Mouse (Mus musculus) thymus, adult 2 months (tissue): Measurements from ENCODE around the gene Tmem216. TPM values are rescaled to one million over a fixed set of nuclear protein-coding genes. Genes with fewer than 3 reads are reported as not detected.
"Not testable (repeated sequence)": the region's sequence is repeated elsewhere in the genome, so short reads cannot be mapped to it uniquely, and the experiment has no call there.

Source experiments
- DNase-seq: peaks from one replicate; pipeline ENCODE4 v3.0.0; 2021
- H3K27ac ChIP-seq: fragments of 200-500 bp; 2 replicates; pipeline ENCODE4 v1.5.1; 2012; ENCODE audit warnings: low read length, control low read depth; ENCODE audit not compliant: control insufficient read depth, insufficient read depth
- H3K27me3 ChIP-seq: fragments of 200-500 bp; 2 replicates; pipeline ENCODE4 v1.6.1; 2012; ENCODE audit warnings: mild to moderate bottlenecking, low read length, moderate library complexity, mixed read lengths; ENCODE audit not compliant: control insufficient read depth, insufficient read depth
- H3K36me3 ChIP-seq: fragments of 200-500 bp; 2 replicates; pipeline ENCODE4 v1.6.1; 2012; ENCODE audit warnings: mild to moderate bottlenecking, low read length, moderate library complexity; ENCODE audit not compliant: control insufficient read depth, insufficient read depth
- H3K4me1 ChIP-seq: fragments of 200-500 bp; replicated peaks from 2 replicates; pipeline ENCODE4 v1.6.1; 2012; ENCODE audit warnings: low read length; ENCODE audit not compliant: control insufficient read depth, insufficient read depth
- H3K4me3 ChIP-seq: fragments of 200-500 bp; 2 replicates; pipeline ENCODE4 v1.5.1; 2012; ENCODE audit warnings: mild to moderate bottlenecking, low read length, control low read depth, moderate library complexity; ENCODE audit not compliant: control insufficient read depth, insufficient read depth
- CTCF ChIP-seq: fragments of 200-500 bp; IDR thresholded peaks from 2 replicates; pipeline ENCODE4 v1.5.1; 2012; ENCODE audit warnings: mild to moderate bottlenecking, control low read depth, low read length, moderate library complexity, borderline replicate concordance; ENCODE audit not compliant: control insufficient read depth, poor library complexity, insufficient read depth; ENCODE audit errors: extremely low read depth
- POLR2A ChIP-seq: fragments of 200-500 bp; IDR thresholded peaks from 2 replicates; pipeline ENCODE4 v1.6.1; 2012; ENCODE audit warnings: mild to moderate bottlenecking, low read length, control low read depth, moderate library complexity; ENCODE audit not compliant: control insufficient read depth, poor library complexity, insufficient read depth; ENCODE audit errors: extremely low read depth
- WGBS: fragments of 180-500 bp; shearing (Covaris S2); methylation state at CpG from one replicate; pipeline ENCODE4 v1.1.7; 2018; 5-methylcytosine and 5-hydroxymethylcytosine counted together
- polyA plus RNA-seq: library from polyadenylated mRNA; depleted of rRNA; stranded (reverse); fragments of >200 nt; gene quantifications from 2 replicates; pipeline ENCODE4 v1.2.3, GENCODE M21; 2012

The Tmem216 gene
- polyA plus RNA-seq, 1 experiment: 22.2 TPM

DNA sequence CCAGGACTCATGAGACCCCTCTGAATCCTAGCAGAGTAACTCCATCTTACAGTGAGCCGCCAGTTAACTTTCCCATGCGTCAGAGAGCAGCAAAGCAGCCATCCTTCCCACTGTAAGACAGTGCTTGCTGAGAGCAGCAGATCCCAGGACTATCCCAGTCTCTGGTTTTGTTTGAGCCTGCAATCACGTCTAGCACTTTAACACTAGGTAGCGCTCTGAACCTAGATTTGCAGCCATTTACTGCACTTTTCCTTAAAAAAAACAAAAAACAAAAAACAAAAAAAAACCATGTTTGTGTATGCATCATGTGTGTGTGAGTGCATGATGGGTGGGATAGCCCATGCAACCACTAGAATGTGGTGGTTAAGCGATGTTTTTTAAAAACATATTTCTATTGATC, 4.1 kb upstream of the Tmem216 start:
- DNase-seq: no peak
- H3K36me3 ChIP-seq: no peaks in the 10 kb centered on the region
- no peak for TF ChIP-seq POLR2A
- no peak for TF ChIP-seq CTCF
- H3K4me1 ChIP-seq: peaks cover 6% of the 10 kb centered on the region
- H3K27me3 ChIP-seq: no peaks in the 10 kb centered on the region
- no peak overlapping the region for H3K27ac ChIP-seq
- WGBS: 70% methylated on average over 5 of the region's 5 CpGs
- H3K4me3 ChIP-seq: no peak overlapping the region

DNA sequence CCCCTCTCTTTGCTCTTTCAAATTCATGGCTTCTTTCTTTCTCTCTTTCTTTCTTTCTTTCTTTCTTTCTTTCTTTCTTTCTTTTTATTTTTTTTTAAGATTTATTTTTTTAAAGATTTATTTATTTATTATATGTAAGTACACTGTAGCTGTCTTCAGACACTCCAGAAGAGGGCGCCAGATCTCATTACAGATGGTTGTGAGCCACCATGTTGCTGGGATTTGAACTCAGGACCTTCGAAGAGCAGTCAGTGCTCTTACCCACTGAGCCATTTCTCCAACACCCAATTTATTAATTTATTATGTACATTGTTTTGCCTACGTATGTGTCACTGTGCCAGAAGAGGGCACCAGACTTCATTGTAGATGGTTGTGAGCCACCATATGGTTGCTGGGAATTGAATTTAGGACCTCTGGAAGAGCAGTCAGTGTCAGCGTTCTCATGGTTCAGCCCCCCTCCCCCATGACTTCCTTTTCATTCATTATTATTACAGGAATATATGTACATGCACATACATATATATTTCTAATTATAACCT, 1.9 kb upstream of the Tmem216 start:
- H3K4me1 ChIP-seq, H3K36me3 ChIP-seq, H3K4me3 ChIP-seq, H3K27ac ChIP-seq, H3K27me3 ChIP-seq, DNase-seq: not testable (repeated sequence)
- 82% methylated on average over 4 of the region's 4 CpGs for WGBS

DNA sequence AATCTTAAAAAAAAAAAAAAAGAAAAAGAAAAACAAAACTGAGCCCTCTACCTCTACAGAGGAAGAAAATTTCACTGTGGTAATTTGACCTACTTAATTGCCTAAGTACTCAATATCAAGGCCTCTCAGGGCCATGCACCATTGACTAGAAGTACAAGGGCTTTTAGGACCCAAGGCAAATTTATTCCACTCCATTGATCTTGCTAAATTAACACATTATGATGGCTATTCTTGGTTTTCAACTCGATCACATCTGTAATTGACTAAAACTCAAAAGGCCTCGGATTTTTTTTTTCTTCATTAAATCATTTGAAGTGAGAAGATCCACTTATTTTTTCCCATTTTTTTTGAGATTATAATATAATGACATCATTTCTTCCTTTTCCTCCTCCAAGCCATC, 1.4 kb upstream of the Tmem216 start:
- Histone ChIP-seq H3K4me3 (no peak overlapping the region), H3K27ac (no peak overlapping the region), H3K36me3 (no peaks in the 10 kb centered on the region), H3K4me1 (peaks cover 6% of the 10 kb centered on the region), H3K27me3 (no peaks in the 10 kb centered on the region)
- 94% methylated on average over 2 of the region's 2 CpGs for WGBS
- TF ChIP-seq CTCF (no peak), POLR2A (no peak)
- no peak for DNase-seq

DNA sequence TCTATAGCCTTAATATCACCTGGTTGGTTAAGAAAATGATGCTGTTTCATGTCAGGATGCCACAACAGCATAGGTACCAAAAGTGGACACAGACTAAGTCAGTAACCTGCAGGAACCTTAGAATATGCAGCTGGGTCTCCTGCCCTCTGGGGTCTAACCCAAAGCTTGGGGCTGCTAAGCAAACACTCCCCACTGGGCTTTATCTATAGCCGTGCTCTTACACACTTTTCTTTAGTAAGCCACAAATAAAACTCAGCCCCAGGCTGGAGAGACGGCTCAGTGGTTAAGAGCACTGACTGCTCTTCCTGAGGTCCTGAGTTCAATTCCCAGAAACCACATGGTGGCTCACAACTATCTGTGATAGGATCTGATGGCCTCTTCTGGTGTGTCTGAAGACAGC, 963 bp upstream of the Tmem216 start:
- no peak for DNase-seq
- no peak for TF ChIP-seq POLR2A
- no peak for TF ChIP-seq CTCF
- Histone ChIP-seq H3K4me1 (peaks cover 6% of the 10 kb centered on the region), H3K4me3 (no peak overlapping the region), H3K27ac (no peak overlapping the region), H3K36me3 (no peaks in the 10 kb centered on the region), H3K27me3 (no peaks in the 10 kb centered on the region)
- 84% methylated on average over 2 of the region's 2 CpGs for WGBS

GRCm38 (mm10) chr19:10539454-10539853, 16.6 kb downstream of the Tmem216 start:
- no peaks in the 10 kb centered on the region for H3K4me1 ChIP-seq
- TF ChIP-seq CTCF (no peak), POLR2A (no peak)
- no peak overlapping the region for H3K4me3 ChIP-seq
- peaks cover 98% of the 10 kb centered on the region for H3K36me3 ChIP-seq
- no peak for DNase-seq
- H3K27me3 ChIP-seq: no peaks in the 10 kb centered on the region
- no peak overlapping the region for H3K27ac ChIP-seq
- 98% methylated on average over 5 of the region's 5 CpGs for WGBS

DNA sequence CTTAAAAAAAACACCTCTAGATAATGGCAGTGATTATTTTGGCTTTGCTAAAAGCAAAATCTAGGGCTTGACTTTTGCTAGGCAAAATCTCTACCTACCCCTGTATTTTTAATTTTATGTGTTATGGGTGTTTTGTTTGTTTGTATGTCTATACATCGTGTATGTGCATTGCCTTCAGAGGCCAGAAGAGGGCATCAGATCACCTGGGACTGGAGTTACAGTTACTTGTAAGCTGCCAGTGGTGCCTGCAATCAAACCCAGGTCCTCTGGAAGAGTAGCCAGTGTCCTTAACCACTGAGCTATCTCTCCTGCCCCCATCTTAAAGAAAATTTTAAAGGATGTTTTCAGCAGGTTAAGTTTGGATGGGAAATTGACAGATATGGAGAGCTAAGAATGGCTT, 26.0 kb downstream of the Tmem216 start:
- peaks cover 45% of the 10 kb centered on the region for H3K36me3 ChIP-seq
- DNase-seq: no peak

DNA sequence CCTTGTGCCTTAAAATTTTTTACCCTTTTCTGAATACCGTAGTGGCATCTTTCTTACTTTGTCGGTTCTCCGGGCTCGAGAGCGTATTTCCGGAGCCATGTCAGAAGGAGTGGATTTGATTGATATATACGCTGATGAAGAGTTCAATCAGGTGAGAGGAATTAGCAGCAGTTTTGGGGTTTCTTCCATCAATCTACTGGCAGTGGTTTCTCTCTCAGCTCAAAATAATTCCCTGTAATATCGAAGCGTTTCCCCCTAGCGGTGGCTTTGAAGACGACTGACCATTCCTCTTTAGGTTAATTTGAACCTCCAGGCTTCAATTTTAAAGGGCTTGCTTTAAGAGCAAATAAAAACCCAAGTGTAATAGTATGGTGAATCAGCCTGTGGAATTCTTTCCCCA, 30.1 kb downstream of the Tmem216 start, which contains the start of gene Sdhaf2:
Gene Sdhaf2, minus strand, starts transcription at position 233 of the 400 bp plus-strand sequence.
- Histone ChIP-seq H3K4me1 (no peaks in the 10 kb centered on the region; the same call in 1 of the 2 replicates), H3K27ac (peak within 1 kb of the TSS; percentile 79), H3K4me3 (peak within 1 kb of the TSS; percentile 96), H3K36me3 (peaks cover 11% of the 10 kb centered on the region), H3K27me3 (no peaks in the 10 kb centered on the region)
- under 1% methylated on average over 11 of the region's 11 CpGs for WGBS
- no peak for DNase-seq
- no peak for TF ChIP-seq POLR2A
- TF ChIP-seq CTCF: no peak

More for the DNA sequence above, 26.0 kb downstream of the Tmem216 start:
- H3K4me1 ChIP-seq: no peaks in the 10 kb centered on the region; the same call in 1 of the 2 replicates
- WGBS: 94% methylated on average over 1 of the region's 1 CpGs
- H3K27ac ChIP-seq: no peak overlapping the region
- no peak for TF ChIP-seq POLR2A
- no peak for TF ChIP-seq CTCF
- H3K27me3 ChIP-seq: no peaks in the 10 kb centered on the region
- H3K4me3 ChIP-seq: no peak overlapping the region
